Mouse (Mus musculus) liver, postnatal 0 days (tissue): Measurements from ENCODE around the gene Zbtb5.

ENCODE experiments used
- CTCF ChIP-seq: sonication (generic); IDR thresholded peaks from 2 replicates; pipeline ENCODE4 v1.5.1; 2016; ENCODE audit warnings: antibody characterized with exemption, low read depth
- EP300 ChIP-seq: IDR thresholded peaks from 2 replicates; pipeline ENCODE4 v1.6.1; 2016; ENCODE audit warnings: antibody characterized with exemption, low read depth, mild to moderate bottlenecking

- TF ChIP-seq CTCF, result no peak
- no peak for TF ChIP-seq EP300
Observed at GRCm38 (mm10) chr4:44976026-44976615, 36.1 kb downstream of the Zbtb5 start.
